Mouse (Mus musculus) stomach, embryonic 14.5 days (tissue): Measurements from ENCODE around the gene Acp1. TPM values are rescaled to one million over a fixed set of nuclear protein-coding genes. Genes with fewer than 3 reads are reported as not detected.

Experiments used
- ATAC-seq: fragments of 200-750 bp; cut with Nextera tagmentation; 2 replicates; pipeline ENCODE4 v1.8.0; 2017; ENCODE audit warnings: low read depth, moderate TSS enrichment; ENCODE audit not compliant: insufficient number of reproducible peaks, insufficient read depth, low FRiP score
- H3K27ac ChIP-seq: fragments of 300-500 bp; sonication (generic); 2 replicates; pipeline ENCODE4 v1.5.1; 2014; ENCODE audit warnings: mild to moderate bottlenecking, low read length, moderate library complexity, mixed read lengths
- H3K27me3 ChIP-seq: fragments of 300-500 bp; sonication (generic); 2 replicates; pipeline ENCODE4 v1.6.1; 2014; ENCODE audit warnings: low read length, control low read depth, mixed read lengths; ENCODE audit not compliant: control insufficient read depth, insufficient read depth
- H3K36me3 ChIP-seq: fragments of 300-500 bp; sonication (generic); 2 replicates; pipeline ENCODE4 v1.6.1; 2014; ENCODE audit warnings: mild to moderate bottlenecking, control low read depth, low read length, moderate library complexity, mixed read lengths; ENCODE audit not compliant: control insufficient read depth, insufficient read depth
- H3K4me1 ChIP-seq: fragments of 300-500 bp; sonication (generic); 2 replicates; pipeline ENCODE4 v1.6.1; 2014; ENCODE audit warnings: low read length, control low read depth, mixed read lengths; ENCODE audit not compliant: control insufficient read depth, insufficient read depth
- H3K4me2 ChIP-seq: fragments of 300-500 bp; sonication (generic); replicated peaks from 2 replicates; pipeline ENCODE4 v1.6.1; 2014; ENCODE audit warnings: low read depth, low read length, control low read depth
- H3K4me3 ChIP-seq: fragments of 300-500 bp; sonication (generic); 2 replicates; pipeline ENCODE4 v1.5.1; 2014; ENCODE audit warnings: low read depth, low read length, control low read depth
- H3K9ac ChIP-seq: fragments of 300-500 bp; sonication (generic); replicated peaks from 2 replicates; pipeline ENCODE4 v1.6.1; 2014; ENCODE audit warnings: low read depth, mild to moderate bottlenecking, control low read depth, low read length, moderate library complexity, mixed read lengths
- H3K9me3 ChIP-seq: fragments of 300-500 bp; sonication (generic); 2 replicates; pipeline ENCODE4 v1.6.1; 2016; ENCODE audit warnings: low read depth, low read length, control low read depth; ENCODE audit not compliant: control insufficient read depth
- WGBS: fragments of 180-500 bp; shearing (Covaris S2); extraction: QIAGEN DNeasy Blood & Tissue Kit; methylation state at CpG from one replicate; pipeline ENCODE4 v1.1.7; 2014; 5-methylcytosine and 5-hydroxymethylcytosine counted together
- polyA plus RNA-seq: library from polyadenylated mRNA; unstranded; fragments of >200 nt; fragmentation: Nextera tagmentation; extraction: Ambion mirVana; gene quantifications from 2 replicates; pipeline ENCODE4 v1.2.1, GENCODE M21; 2014

The Acp1 gene
- polyA plus RNA-seq, 1 experiment from 2014 or later: 184 TPM

GRCm38 (mm10) chr12:30912048-30912381 lies 626 bp upstream of the Acp1 start:
- Histone ChIP-seq H3K27me3 (no peaks in the 10 kb centered on the region), H3K27ac (peak overlapping the region; percentile 55; the same call in 1 of the 2 replicates), H3K4me2 (peak overlapping the region; percentile 83), H3K4me1 (peaks cover 6% of the 10 kb centered on the region; the same call in 1 of the 2 replicates), H3K9me3 (no peaks in the 10 kb centered on the region), H3K4me3 (peak overlapping the region; percentile 70), H3K36me3 (no peaks in the 10 kb centered on the region; the same call in 1 of the 2 replicates), H3K9ac (peak overlapping the region; percentile 87)
- under 1% methylated on average over 19 of the region's 19 CpGs for WGBS
- ATAC-seq: peak; percentile 76

- peak overlapping the region; percentile 87 for H3K9ac ChIP-seq
- peak overlapping the region; percentile 80 for H3K4me2 ChIP-seq
- H3K4me3 ChIP-seq: peak overlapping the region; percentile 70
- no peak overlapping the region; the same call in 1 of the 2 replicates for H3K27ac ChIP-seq
- H3K36me3 ChIP-seq: no peaks in the 10 kb centered on the region; the same call in 1 of the 2 replicates
- 11% methylated on average over 8 of the region's 8 CpGs for whole genome bisulfite sequencing
- no peaks in the 10 kb centered on the region for H3K9me3 ChIP-seq
- ATAC-seq: no peak
- H3K4me1 ChIP-seq: peaks cover 6% of the 10 kb centered on the region; the same call in 1 of the 2 replicates
- no peaks in the 10 kb centered on the region for H3K27me3 ChIP-seq
These were observed 529 bp downstream of the Acp1 start for GRCm38 (mm10) chr12:30910860-30911259.

GRCm38 (mm10) chr12:30909881-30910280 lies 1.5 kb downstream of the Acp1 start:
- H3K4me2 ChIP-seq: no peak overlapping the region; the same call in 1 of the 2 replicates
- H3K9ac ChIP-seq: no peak overlapping the region
- H3K4me1 ChIP-seq: peaks cover 6% of the 10 kb centered on the region; the same call in 1 of the 2 replicates
- H3K36me3 ChIP-seq: no peaks in the 10 kb centered on the region; the same call in 1 of the 2 replicates
- no peak overlapping the region for H3K27ac ChIP-seq
- no peak overlapping the region for H3K4me3 ChIP-seq
- WGBS: 75% methylated on average over 2 of the region's 2 CpGs
- no peaks in the 10 kb centered on the region for H3K9me3 ChIP-seq
- H3K27me3 ChIP-seq: no peaks in the 10 kb centered on the region
- ATAC-seq: no peak

GRCm38 (mm10) chr12:30908658-30909057 lies 2.7 kb downstream of the Acp1 start:
- H3K9me3 ChIP-seq: no peaks in the 10 kb centered on the region
- peaks cover 8% of the 10 kb centered on the region; the same call in 1 of the 2 replicates for H3K36me3 ChIP-seq
- H3K27ac ChIP-seq: no peak overlapping the region
- H3K4me2 ChIP-seq: no peak overlapping the region
- H3K9ac ChIP-seq: no peak overlapping the region
- no peaks in the 10 kb centered on the region for H3K27me3 ChIP-seq
- peaks cover 6% of the 10 kb centered on the region; the same call in 1 of the 2 replicates for H3K4me1 ChIP-seq
- no peak overlapping the region for H3K4me3 ChIP-seq
- 90% methylated on average over 1 of the region's 1 CpGs for WGBS
- no peak; the same call in 1 of the 2 replicates for ATAC-seq

- ATAC-seq: no peak
- no peak overlapping the region for H3K9ac ChIP-seq
- H3K27me3 ChIP-seq: no peaks in the 10 kb centered on the region
- peaks cover 8% of the 10 kb centered on the region; the same call in 1 of the 2 replicates for H3K36me3 ChIP-seq
- no peak overlapping the region for H3K4me2 ChIP-seq
- H3K27ac ChIP-seq: no peak overlapping the region
- H3K4me1 ChIP-seq: no peaks in the 10 kb centered on the region
- no peaks in the 10 kb centered on the region for H3K9me3 ChIP-seq
- WGBS: 78% methylated on average over 4 of the region's 4 CpGs
- no peak overlapping the region for H3K4me3 ChIP-seq
These were observed 14.3 kb downstream of the Acp1 start for GRCm38 (mm10) chr12:30897039-30897438.

GRCm38 (mm10) chr12:30891438-30891837 lies 20.0 kb downstream of the Acp1 start:
- WGBS: 88% methylated on average over 7 of the region's 7 CpGs
- no peak overlapping the region for H3K9ac ChIP-seq
- H3K4me3 ChIP-seq: no peak overlapping the region
- peaks cover 3% of the 10 kb centered on the region; the same call in 1 of the 2 replicates for H3K36me3 ChIP-seq
- H3K4me1 ChIP-seq: no peaks in the 10 kb centered on the region
- no peak for ATAC-seq
- no peaks in the 10 kb centered on the region for H3K9me3 ChIP-seq
- no peak overlapping the region for H3K4me2 ChIP-seq
- H3K27ac ChIP-seq: no peak overlapping the region
- 0 out of 2 replicates have a peak, but pooled peaks cover 2% of the 10 kb centered on the region for H3K27me3 ChIP-seq

GRCm38 (mm10) chr12:30890067-30890466 lies 21.3 kb downstream of the Acp1 start:
- WGBS: 32% methylated on average over 5 of the region's 5 CpGs
- no peak overlapping the region for H3K9ac ChIP-seq

GRCm38 (mm10) chr12:30888003-30888402 lies 23.4 kb downstream of the Acp1 start:
- Histone ChIP-seq H3K27me3 (peaks cover 30% of the 10 kb centered on the region), H3K9ac (no peak overlapping the region), H3K4me3 (no peak overlapping the region), H3K27ac (no peak overlapping the region), H3K9me3 (no peaks in the 10 kb centered on the region), H3K4me2 (no peak overlapping the region), H3K36me3 (no peaks in the 10 kb centered on the region; the same call in 1 of the 2 replicates), H3K4me1 (peaks cover 6% of the 10 kb centered on the region; the same call in 1 of the 2 replicates)
- ATAC-seq: no peak
- WGBS: 85% methylated on average over 4 of the region's 4 CpGs

More at GRCm38 (mm10) chr12:30890067-30890466, 21.3 kb downstream of the Acp1 start:
- H3K4me2 ChIP-seq: no peak overlapping the region
- H3K4me1 ChIP-seq: no peaks in the 10 kb centered on the region
- no peaks in the 10 kb centered on the region for H3K9me3 ChIP-seq
- ATAC-seq: no peak
- H3K36me3 ChIP-seq: peaks cover 3% of the 10 kb centered on the region; the same call in 1 of the 2 replicates
- H3K27ac ChIP-seq: no peak overlapping the region
- peaks cover 10% of the 10 kb centered on the region; the same call in 1 of the 2 replicates for H3K27me3 ChIP-seq
- no peak overlapping the region for H3K4me3 ChIP-seq

GRCm38 (mm10) chr12:30885891-30886290 lies 25.5 kb downstream of the Acp1 start:
- H3K27me3 ChIP-seq: peaks cover 37% of the 10 kb centered on the region
- no peak overlapping the region for H3K4me3 ChIP-seq
- H3K4me2 ChIP-seq: no peak overlapping the region
- peaks cover 6% of the 10 kb centered on the region; the same call in 1 of the 2 replicates for H3K4me1 ChIP-seq
- ATAC-seq: no peak
- H3K9me3 ChIP-seq: no peaks in the 10 kb centered on the region
- no peak overlapping the region for H3K27ac ChIP-seq
- H3K36me3 ChIP-seq: no peaks in the 10 kb centered on the region
- no peak overlapping the region for H3K9ac ChIP-seq
- WGBS: 70% methylated on average over 6 of the region's 6 CpGs
